Mouse (Mus musculus): ENCODE results near the gene Olfr553. TPM values are rescaled to one million over a fixed set of nuclear protein-coding genes. Genes with fewer than 3 reads are reported as not detected.
A peak's percentile ranks its signal among the peaks of the same experiment; 100 is the strongest.

Gene Olfr553
- polyA plus RNA-seq, 1 experiment = not detected

DNA sequence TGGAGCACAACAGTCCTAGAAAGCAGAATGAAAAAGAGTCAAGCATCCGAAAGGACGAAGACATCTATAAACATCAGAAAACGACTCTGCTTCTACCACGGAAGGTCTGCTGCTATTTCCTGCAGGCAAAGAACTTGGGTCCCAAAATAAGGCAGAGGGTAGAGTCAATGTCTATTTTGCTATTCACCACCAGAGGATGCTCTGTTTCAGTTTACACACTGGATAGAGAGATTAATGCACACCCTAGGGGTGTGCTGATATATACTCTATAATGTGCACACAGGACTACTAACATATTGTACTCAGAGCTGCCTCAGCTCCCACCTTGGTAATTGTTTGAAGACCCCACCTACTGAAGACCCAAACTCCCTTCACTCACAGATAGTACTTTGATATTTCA is 51.8 kb downstream of the Olfr553 start:
- Histone ChIP-seq H3K4me1 (replicated peaks; ENCODE audit: control insufficient read depth, insufficient read depth, low read length) (peaks cover 6% of the 10 kb centered on the region), H3K36me3 (ENCODE audit: control insufficient read depth, insufficient read depth, low read length) (peaks cover 17% of the 10 kb centered on the region), H3K4me3 (ENCODE audit: control insufficient read depth, insufficient read depth, low read length) (no peak overlapping the region), H3K27ac (ENCODE audit: control insufficient read depth, insufficient read depth, low read length) (no peak overlapping the region), H3K27me3 (ENCODE audit: control insufficient read depth, insufficient read depth, low read length) (no peaks in the 10 kb centered on the region)
- WGBS = 60% methylated on average over 4 of the region's 4 CpGs
- DNase-seq = no peak
- no peak for TF ChIP-seq POLR2A (IDR thresholded peaks at IDR 0.05; ENCODE audit: control insufficient read depth, extremely low read depth, insufficient read depth, low read length, poor library complexity)
- TF ChIP-seq CTCF (IDR thresholded peaks at IDR 0.05; ENCODE audit: borderline replicate concordance, control insufficient read depth, extremely low read depth, insufficient read depth, low read length, poor library complexity) = no peak

DNA sequence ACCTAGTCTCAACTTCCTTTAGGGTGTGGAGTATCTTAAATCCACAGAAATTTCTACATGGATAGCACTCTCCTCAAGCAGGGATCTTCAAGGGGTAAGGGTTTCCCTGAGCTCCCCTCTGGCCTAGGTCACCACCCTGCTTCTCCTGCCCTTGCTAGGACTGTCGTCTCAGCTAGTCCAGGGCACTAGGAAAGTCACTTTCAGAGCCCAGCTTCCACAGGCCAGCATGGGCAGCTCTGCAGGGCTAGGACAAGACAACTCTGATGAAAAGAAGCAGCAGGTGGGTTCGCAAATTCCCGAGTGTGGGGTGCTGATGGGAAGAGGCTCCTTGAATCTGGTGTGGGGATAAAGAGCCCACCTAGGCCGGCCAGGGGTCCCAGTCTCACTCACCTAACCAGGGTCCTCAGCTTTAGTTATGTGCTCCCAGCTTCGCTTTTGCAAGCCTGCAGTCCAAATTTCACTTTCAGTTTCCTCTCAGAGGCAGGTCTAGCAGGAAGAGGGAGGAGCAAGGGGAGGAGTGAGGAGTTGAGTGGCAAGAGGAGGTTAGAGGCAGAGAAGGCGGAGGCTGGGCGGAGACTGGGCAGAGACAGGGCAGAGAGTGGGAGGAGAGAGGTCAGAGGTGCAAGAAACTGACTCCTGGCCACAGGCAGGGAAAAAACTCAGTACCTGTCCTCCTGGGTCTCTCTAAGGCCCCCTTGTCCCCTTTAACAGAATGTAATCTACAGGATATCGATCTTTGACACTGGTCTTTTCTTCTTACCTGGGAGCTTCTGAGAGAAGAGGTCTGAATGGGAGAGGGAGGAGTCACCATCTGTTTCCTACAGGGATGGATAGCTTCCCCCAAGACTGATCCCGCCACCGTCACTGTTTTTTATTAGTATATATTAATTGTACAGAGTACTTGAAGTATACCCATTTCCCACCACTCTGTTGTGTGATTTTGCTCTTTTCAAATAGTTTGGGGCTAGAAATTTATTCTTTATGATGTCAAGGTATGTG is 52.7 kb downstream of the Olfr553 start, which contains the start of gene Trim21:
Gene Trim21, minus strand, starts transcription at position 488 of the 999 bp plus-strand sequence.
- 0 out of 2 replicates have a peak, but pooled peaks have one; percentile 44 for TF ChIP-seq POLR2A (IDR thresholded peaks at IDR 0.05; ENCODE audit: control insufficient read depth, extremely low read depth, insufficient read depth, low read length, poor library complexity)
- no peak for TF ChIP-seq CTCF (IDR thresholded peaks at IDR 0.05; ENCODE audit: borderline replicate concordance, control insufficient read depth, extremely low read depth, insufficient read depth, low read length, poor library complexity)
- H3K27me3 ChIP-seq (ENCODE audit: control insufficient read depth, insufficient read depth, low read length) = no peaks in the 10 kb centered on the region
- DNase-seq = peak; percentile 89
- peak within 1 kb of the TSS; percentile 73 for H3K4me3 ChIP-seq (ENCODE audit: control insufficient read depth, insufficient read depth, low read length)
- peaks cover 20% of the 10 kb centered on the region for H3K36me3 ChIP-seq (ENCODE audit: control insufficient read depth, insufficient read depth, low read length)
- 6% methylated on average over 10 of the region's 10 CpGs for WGBS
- peak within 1 kb of the TSS; percentile 71 for H3K27ac ChIP-seq (ENCODE audit: control insufficient read depth, insufficient read depth, low read length)
- peaks cover 6% of the 10 kb centered on the region for H3K4me1 ChIP-seq (replicated peaks; ENCODE audit: control insufficient read depth, insufficient read depth, low read length)

Other genes starting within 250 kb of the Olfr553 start
- 46.3 and 67.1 TPM in 2 replicates for gene Rrm1, start 176.5 kb downstream of the Olfr553 start, polyA plus RNA-seq (2012; rRNA removed)
- not detected in 2 replicates for gene Olfr543, start 136.5 kb downstream of the Olfr553 start, polyA plus RNA-seq (2012; rRNA removed)
- gene Olfr544, start 129.9 kb downstream of the Olfr553 start, polyA plus RNA-seq (2012; rRNA removed) = not detected in 2 replicates
- not detected in 2 replicates for gene Olfr545, start 118.6 kb downstream of the Olfr553 start, polyA plus RNA-seq (2012; rRNA removed)
- gene Olfr547, start 83.5 kb downstream of the Olfr553 start, polyA plus RNA-seq (2012; rRNA removed) = not detected in 2 replicates
- gene Olfr548-ps1, start 77.3 kb downstream of the Olfr553 start, polyA plus RNA-seq (2012; rRNA removed) = not detected in 2 replicates
- not detected in 2 replicates for gene Olfr549, start 68.3 kb downstream of the Olfr553 start, polyA plus RNA-seq (2012; rRNA removed)
- gene Trim21, start 52.7 kb downstream of the Olfr553 start, polyA plus RNA-seq (2012; rRNA removed) = 20.4 and 23.6 TPM in 2 replicates
- gene Olfr550, start 46.8 kb downstream of the Olfr553 start, polyA plus RNA-seq (2012; rRNA removed) = 0.13 TPM in 1 of 2 replicates, not detected in the other
- gene Olfr551, start 26.3 kb downstream of the Olfr553 start, polyA plus RNA-seq (2012; rRNA removed) = not detected in 2 replicates
- not detected in 2 replicates for gene Olfr552, start 20.4 kb downstream of the Olfr553 start, polyA plus RNA-seq (2012; rRNA removed)
- gene Olfr554, start 20.2 kb upstream of the Olfr553 start, polyA plus RNA-seq (2012; rRNA removed) = not detected in 2 replicates
- gene Olfr555, start 40.6 kb upstream of the Olfr553 start, polyA plus RNA-seq (2012; rRNA removed) = not detected in 2 replicates
- not detected in 2 replicates for gene Olfr556, start 46.7 kb upstream of the Olfr553 start, polyA plus RNA-seq (2012; rRNA removed)
- gene Trim68, start 69.1 kb upstream of the Olfr553 start, polyA plus RNA-seq (2012; rRNA removed) = 14.0 and 16.3 TPM in 2 replicates
- not detected in 2 replicates for gene Olfr557, start 77.7 kb upstream of the Olfr553 start, polyA plus RNA-seq (2012; rRNA removed)
- 0.11 and 0.49 TPM in 2 replicates for gene Olfr558, start 84.0 kb upstream of the Olfr553 start, polyA plus RNA-seq (2012; rRNA removed)
- not detected in 2 replicates for gene Olfr33, start 100.9 kb upstream of the Olfr553 start, polyA plus RNA-seq (2012; rRNA removed)
- gene Olfr559, start 109.3 kb upstream of the Olfr553 start, polyA plus RNA-seq (2012; rRNA removed) = not detected in 2 replicates
- not detected in 2 replicates for gene Olfr560, start 141.1 kb upstream of the Olfr553 start, polyA plus RNA-seq (2012; rRNA removed)
- 0.29 and 0.32 TPM in 2 replicates for gene Olfr78, start 141.3 kb upstream of the Olfr553 start, polyA plus RNA-seq (2012; rRNA removed)
- not detected in 2 replicates for gene Olfr561, start 153.0 kb upstream of the Olfr553 start, polyA plus RNA-seq (2012; rRNA removed)
- gene Olfr564, start 185.3 kb upstream of the Olfr553 start, polyA plus RNA-seq (2012; rRNA removed) = not detected in 2 replicates
- not detected in 2 replicates for gene Olfr566, start 240.5 kb upstream of the Olfr553 start, polyA plus RNA-seq (2012; rRNA removed)

Data from thymus, adult 2 months (tissue).